Mouse (Mus musculus) inflammation-experienced regulatory T-cells (primary cell): ENCODE measurements around the gene Gm14180. TPM values are rescaled to one million over a fixed set of nuclear protein-coding genes. Genes with fewer than 3 reads are reported as not detected.

Source experiments
- polyA plus RNA-seq, 2 experiments: library from polyadenylated mRNA; unstranded; fragments of 100-300 nt; shearing (Covaris generic); gene quantifications; one replicate each; pipeline ENCODE4 v1.2.1; 2017

Gene Gm14180
- not detected for polyA plus RNA-seq

GRCm38 (mm10) chr11:99734190-99734589 lies at the start of gene Gm14180:
Gene Gm14180, minus strand, starts transcription at chr11:99734290.

GRCm38 (mm10) chr11:99780604-99781003 lies 46.5 kb upstream of the Gm14180 start, which contains the start of gene Krtap4-8:
Gene Krtap4-8, minus strand, starts transcription at chr11:99780704.

GRCm38 (mm10) chr11:99772813-99773212 lies 38.7 kb upstream of the Gm14180 start, which contains the start of gene Gm11595:
Gene Gm11595, minus strand, starts transcription at chr11:99772913.

GRCm38 (mm10) chr11:99690463-99690862 lies 43.6 kb downstream of the Gm14180 start, which contains the start of gene Gm14190:
Gene Gm14190, minus strand, starts transcription at chr11:99690740.

Other genes starting within 250 kb of the Gm14180 start
- under 1 TPM; 0.71 to 0.82 TPM for gene Krt23, start 241.2 kb downstream of the Gm14180 start, polyA plus RNA-seq
- not detected for gene Krt39, start 213.0 kb downstream of the Gm14180 start, polyA plus RNA-seq
- gene Krt40, start 191.1 kb downstream of the Gm14180 start, polyA plus RNA-seq: not detected
- not detected for gene Krtap3-3, start 183.4 kb downstream of the Gm14180 start, polyA plus RNA-seq
- 1 to 10 TPM in 1 of 2 experiments, not detected in 1; 3.5 TPM for gene Krtap3-2, start 177.4 kb downstream of the Gm14180 start, polyA plus RNA-seq
- gene Gm11939, start 174.8 kb downstream of the Gm14180 start, polyA plus RNA-seq: under 1 TPM in 1 of 2 experiments, not detected in 1; 0.60 TPM
- gene Krtap3-1, start 167.7 kb downstream of the Gm14180 start, polyA plus RNA-seq: not detected
- under 1 TPM in 1 of 2 experiments, not detected in 1; 0.55 TPM for gene Krtap1-5, start 153.3 kb downstream of the Gm14180 start, polyA plus RNA-seq
- 1 to 10 TPM in 1 of 2 experiments, under 1 TPM in 1; 0.61 to 1.2 TPM for gene Krtap1-4, start 150.6 kb downstream of the Gm14180 start, polyA plus RNA-seq
- not detected for gene Krtap1-3, start 143.0 kb downstream of the Gm14180 start, polyA plus RNA-seq
- gene Krtap9-3, start 136.2 kb downstream of the Gm14180 start, polyA plus RNA-seq: under 1 TPM in 1 of 2 experiments, not detected in 1; 0.31 TPM
- not detected for gene Gm11938, start 131.0 kb downstream of the Gm14180 start, polyA plus RNA-seq
- not detected for gene Gm11937, start 124.1 kb downstream of the Gm14180 start, polyA plus RNA-seq
- gene Krtap2-4, start 119.4 kb downstream of the Gm14180 start, polyA plus RNA-seq: not detected
- not detected for gene Gm11562, start 113.9 kb downstream of the Gm14180 start, polyA plus RNA-seq
- under 1 TPM in 1 of 2 experiments, not detected in 1; 0.20 TPM for gene Krtap4-1, start 106.1 kb downstream of the Gm14180 start, polyA plus RNA-seq
- gene Krtap4-2, start 99.2 kb downstream of the Gm14180 start, polyA plus RNA-seq: not detected
- gene Krtap4-7, start 90.2 kb downstream of the Gm14180 start, polyA plus RNA-seq: under 1 TPM in 1 of 2 experiments, not detected in 1; 0.16 TPM
- gene Gm11555, start 84.1 kb downstream of the Gm14180 start, polyA plus RNA-seq: not detected
- not detected for gene Gm11563, start 75.3 kb downstream of the Gm14180 start, polyA plus RNA-seq
- not detected for gene Krtap4-6, start 68.3 kb downstream of the Gm14180 start, polyA plus RNA-seq
- gene Gm14190, start 43.5 kb downstream of the Gm14180 start, polyA plus RNA-seq: not detected
- gene Gm11595, start 38.6 kb upstream of the Gm14180 start, polyA plus RNA-seq: not detected
- gene Krtap4-8, start 46.4 kb upstream of the Gm14180 start, polyA plus RNA-seq: under 1 TPM in 1 of 2 experiments, not detected in 1; 0.24 TPM
- under 1 TPM in 1 of 2 experiments, not detected in 1; 0.28 TPM for gene Krtap4-9, start 50.9 kb upstream of the Gm14180 start, polyA plus RNA-seq
- gene Gm11596, start 59.2 kb upstream of the Gm14180 start, polyA plus RNA-seq: not detected
- gene Gm11569, start 64.6 kb upstream of the Gm14180 start, polyA plus RNA-seq: not detected
- gene Gm11554, start 70.2 kb upstream of the Gm14180 start, polyA plus RNA-seq: not detected
- not detected for gene Krtap4-13, start 75.6 kb upstream of the Gm14180 start, polyA plus RNA-seq
- gene Gm11564, start 81.4 kb upstream of the Gm14180 start, polyA plus RNA-seq: not detected
- not detected for gene 2300003K06Rik, start 103.8 kb upstream of the Gm14180 start, polyA plus RNA-seq
- gene Krtap4-16, start 117.3 kb upstream of the Gm14180 start, polyA plus RNA-seq: under 1 TPM in 1 of 2 experiments, not detected in 1; 0.60 TPM
- not detected for gene Gm11568, start 123.6 kb upstream of the Gm14180 start, polyA plus RNA-seq
- not detected for gene Gm11559, start 130.2 kb upstream of the Gm14180 start, polyA plus RNA-seq
- gene Krtap9-1, start 139.1 kb upstream of the Gm14180 start, polyA plus RNA-seq: not detected
- not detected for gene Gm11567, start 144.9 kb upstream of the Gm14180 start, polyA plus RNA-seq
- gene Krtap31-1, start 173.6 kb upstream of the Gm14180 start, polyA plus RNA-seq: not detected
- not detected for gene Gm11565, start 180.5 kb upstream of the Gm14180 start, polyA plus RNA-seq
- not detected for gene Krtap31-2, start 202.0 kb upstream of the Gm14180 start, polyA plus RNA-seq
- not detected for gene Krtap9-5, start 214.2 kb upstream of the Gm14180 start, polyA plus RNA-seq
- not detected for gene Krtap29-1, start 244.8 kb upstream of the Gm14180 start, polyA plus RNA-seq